Mouse (Mus musculus): Measurements from ENCODE around the gene Fgfr1op2. TPM values are rescaled to one million over a fixed set of nuclear protein-coding genes. Genes with fewer than 3 reads are reported as not detected.

Fgfr1op2 gene
- 217 TPM in 1 of 2 replicates, not detected in the other for polyA plus RNA-seq (2012; ENCODE audit: insufficient read depth, insufficient read length, low replicate concordance, missing spikeins)

GRCm38 (mm10) chr6:146576903-146577302 is at the start of gene Fgfr1op2:
TSS of gene Fgfr1op2 (plus strand) at chr6:146577203.
- TF ChIP-seq POLR2A (IDR thresholded peaks at IDR 0.05; ENCODE audit: insufficient read depth, low read depth, low read length) (no peak), CTCF (IDR thresholded peaks at IDR 0.05; ENCODE audit: insufficient read depth, low read depth, low read length) (no peak)
- H3K27ac ChIP-seq (ENCODE audit: insufficient read depth, low read depth, low read length), result peak within 1 kb of the TSS; percentile 97
- WGBS, result under 1% methylated on average over 13 of the region's 13 CpGs
- H3K4me3 ChIP-seq (ENCODE audit: insufficient read depth, low read depth, low read length), result peak within 1 kb of the TSS; percentile 87
- no peaks in the 10 kb centered on the region for H3K4me1 ChIP-seq (ENCODE audit: control insufficient read depth, insufficient read depth, low read length)

- H3K4me1 ChIP-seq (ENCODE audit: control insufficient read depth, insufficient read depth, low read length), result no peaks in the 10 kb centered on the region
- H3K27ac ChIP-seq (ENCODE audit: insufficient read depth, low read depth, low read length), result no peak overlapping the region
- H3K4me3 ChIP-seq (ENCODE audit: insufficient read depth, low read depth, low read length), result no peak overlapping the region
- TF ChIP-seq CTCF (IDR thresholded peaks at IDR 0.05; ENCODE audit: insufficient read depth, low read depth, low read length) (no peak), POLR2A (IDR thresholded peaks at IDR 0.05; ENCODE audit: insufficient read depth, low read depth, low read length) (no peak)
- 92% methylated on average over 2 of the region's 2 CpGs for WGBS
Observed at GRCm38 (mm10) chr6:146527537-146527936, 49.5 kb upstream of the Fgfr1op2 start.

- Histone ChIP-seq H3K27ac (ENCODE audit: insufficient read depth, low read depth, low read length) (no peak overlapping the region), H3K4me3 (ENCODE audit: insufficient read depth, low read depth, low read length) (no peak overlapping the region), H3K4me1 (ENCODE audit: control insufficient read depth, insufficient read depth, low read length) (no peaks in the 10 kb centered on the region)
- 88% methylated on average over 7 of the region's 7 CpGs for WGBS
- TF ChIP-seq CTCF (IDR thresholded peaks at IDR 0.05; ENCODE audit: insufficient read depth, low read depth, low read length), result no peak
- no peak for TF ChIP-seq POLR2A (IDR thresholded peaks at IDR 0.05; ENCODE audit: insufficient read depth, low read depth, low read length)
Observed at GRCm38 (mm10) chr6:146530363-146530762, 46.6 kb upstream of the Fgfr1op2 start.

- no peak for TF ChIP-seq CTCF (IDR thresholded peaks at IDR 0.05; ENCODE audit: insufficient read depth, low read depth, low read length)
- TF ChIP-seq POLR2A (IDR thresholded peaks at IDR 0.05; ENCODE audit: insufficient read depth, low read depth, low read length), result no peak
- 88% methylated on average over 5 of the region's 5 CpGs for WGBS
- Histone ChIP-seq H3K4me3 (ENCODE audit: insufficient read depth, low read depth, low read length) (no peak overlapping the region), H3K4me1 (ENCODE audit: control insufficient read depth, insufficient read depth, low read length) (no peaks in the 10 kb centered on the region), H3K27ac (ENCODE audit: insufficient read depth, low read depth, low read length) (no peak overlapping the region)
Observed at GRCm38 (mm10) chr6:146530769-146531168, 46.2 kb upstream of the Fgfr1op2 start.

- Histone ChIP-seq H3K4me1 (ENCODE audit: control insufficient read depth, insufficient read depth, low read length) (no peaks in the 10 kb centered on the region), H3K27ac (ENCODE audit: insufficient read depth, low read depth, low read length) (no peak overlapping the region), H3K4me3 (ENCODE audit: insufficient read depth, low read depth, low read length) (no peak overlapping the region)
- TF ChIP-seq POLR2A (IDR thresholded peaks at IDR 0.05; ENCODE audit: insufficient read depth, low read depth, low read length), result no peak
- 94% methylated on average over 4 of the region's 4 CpGs for WGBS
Observed at GRCm38 (mm10) chr6:146533146-146533545, 43.9 kb upstream of the Fgfr1op2 start.

GRCm38 (mm10) chr6:146535501-146535900 is 41.5 kb upstream of the Fgfr1op2 start:
- 90% methylated on average over 5 of the region's 5 CpGs for WGBS
- TF ChIP-seq POLR2A (IDR thresholded peaks at IDR 0.05; ENCODE audit: insufficient read depth, low read depth, low read length), result no peak
- TF ChIP-seq CTCF (IDR thresholded peaks at IDR 0.05; ENCODE audit: insufficient read depth, low read depth, low read length), result no peak
- no peak overlapping the region for H3K4me3 ChIP-seq (ENCODE audit: insufficient read depth, low read depth, low read length)
- no peak overlapping the region for H3K27ac ChIP-seq (ENCODE audit: insufficient read depth, low read depth, low read length)
- H3K4me1 ChIP-seq (ENCODE audit: control insufficient read depth, insufficient read depth, low read length), result no peaks in the 10 kb centered on the region

GRCm38 (mm10) chr6:146537111-146537510 is 39.9 kb upstream of the Fgfr1op2 start:
- 96% methylated on average over 4 of the region's 4 CpGs for WGBS

GRCm38 (mm10) chr6:146538071-146538470 is 38.9 kb upstream of the Fgfr1op2 start:
- WGBS, result 63% methylated on average over 2 of the region's 2 CpGs
- TF ChIP-seq CTCF (IDR thresholded peaks at IDR 0.05; ENCODE audit: insufficient read depth, low read depth, low read length), result no peak
- TF ChIP-seq POLR2A (IDR thresholded peaks at IDR 0.05; ENCODE audit: insufficient read depth, low read depth, low read length), result no peak
- Histone ChIP-seq H3K4me3 (ENCODE audit: insufficient read depth, low read depth, low read length) (no peak overlapping the region), H3K4me1 (ENCODE audit: control insufficient read depth, insufficient read depth, low read length) (no peaks in the 10 kb centered on the region), H3K27ac (ENCODE audit: insufficient read depth, low read depth, low read length) (no peak overlapping the region)

More at GRCm38 (mm10) chr6:146537111-146537510, 39.9 kb upstream of the Fgfr1op2 start:
- no peak for TF ChIP-seq POLR2A (IDR thresholded peaks at IDR 0.05; ENCODE audit: insufficient read depth, low read depth, low read length)
- TF ChIP-seq CTCF (IDR thresholded peaks at IDR 0.05; ENCODE audit: insufficient read depth, low read depth, low read length), result no peak
- Histone ChIP-seq H3K27ac (ENCODE audit: insufficient read depth, low read depth, low read length) (no peak overlapping the region), H3K4me3 (ENCODE audit: insufficient read depth, low read depth, low read length) (no peak overlapping the region), H3K4me1 (ENCODE audit: control insufficient read depth, insufficient read depth, low read length) (no peaks in the 10 kb centered on the region)

GRCm38 (mm10) chr6:146538661-146539060 is 38.3 kb upstream of the Fgfr1op2 start:
- H3K4me1 ChIP-seq (ENCODE audit: control insufficient read depth, insufficient read depth, low read length), result no peaks in the 10 kb centered on the region
- WGBS, result 52% methylated on average over 4 of the region's 4 CpGs
- no peak overlapping the region for H3K4me3 ChIP-seq (ENCODE audit: insufficient read depth, low read depth, low read length)
- no peak for TF ChIP-seq CTCF (IDR thresholded peaks at IDR 0.05; ENCODE audit: insufficient read depth, low read depth, low read length)
- no peak for TF ChIP-seq POLR2A (IDR thresholded peaks at IDR 0.05; ENCODE audit: insufficient read depth, low read depth, low read length)
- no peak overlapping the region for H3K27ac ChIP-seq (ENCODE audit: insufficient read depth, low read depth, low read length)

GRCm38 (mm10) chr6:146540386-146540785 is 36.6 kb upstream of the Fgfr1op2 start:
- no peak for TF ChIP-seq CTCF (IDR thresholded peaks at IDR 0.05; ENCODE audit: insufficient read depth, low read depth, low read length)
- TF ChIP-seq POLR2A (IDR thresholded peaks at IDR 0.05; ENCODE audit: insufficient read depth, low read depth, low read length), result no peak
- Histone ChIP-seq H3K4me3 (ENCODE audit: insufficient read depth, low read depth, low read length) (no peak overlapping the region), H3K27ac (ENCODE audit: insufficient read depth, low read depth, low read length) (no peak overlapping the region), H3K4me1 (ENCODE audit: control insufficient read depth, insufficient read depth, low read length) (no peaks in the 10 kb centered on the region)
- 86% methylated on average over 3 of the region's 3 CpGs for WGBS
